Mouse (Mus musculus): ENCODE data around the gene Oaz3.
A peak's percentile ranks its signal among the peaks of the same experiment; 100 is the strongest.

Gene Oaz3

DNA sequence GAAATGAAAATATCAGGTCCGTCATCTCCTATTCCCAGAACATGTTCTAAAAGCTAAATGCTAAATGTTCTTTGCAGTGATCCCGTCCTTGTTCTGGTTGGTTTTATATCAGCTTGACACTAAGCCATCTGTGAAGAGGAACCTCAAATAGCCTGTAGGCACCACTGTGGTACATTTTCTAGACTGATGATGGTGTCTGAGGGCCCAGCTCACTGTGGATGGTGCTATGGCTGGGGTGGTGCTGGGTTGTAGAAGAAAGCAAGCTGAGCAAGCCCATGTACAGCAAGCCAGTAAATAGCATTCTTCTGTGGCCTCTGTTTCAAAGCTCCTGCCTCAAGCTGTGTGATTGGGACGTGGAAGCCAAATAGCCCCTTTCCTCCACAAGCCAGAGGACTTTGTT, 13.3 kb upstream of the Oaz3 start:
- DNase-seq (ENCODE audit: low spot score in 2 of 2): no peak

DNA sequence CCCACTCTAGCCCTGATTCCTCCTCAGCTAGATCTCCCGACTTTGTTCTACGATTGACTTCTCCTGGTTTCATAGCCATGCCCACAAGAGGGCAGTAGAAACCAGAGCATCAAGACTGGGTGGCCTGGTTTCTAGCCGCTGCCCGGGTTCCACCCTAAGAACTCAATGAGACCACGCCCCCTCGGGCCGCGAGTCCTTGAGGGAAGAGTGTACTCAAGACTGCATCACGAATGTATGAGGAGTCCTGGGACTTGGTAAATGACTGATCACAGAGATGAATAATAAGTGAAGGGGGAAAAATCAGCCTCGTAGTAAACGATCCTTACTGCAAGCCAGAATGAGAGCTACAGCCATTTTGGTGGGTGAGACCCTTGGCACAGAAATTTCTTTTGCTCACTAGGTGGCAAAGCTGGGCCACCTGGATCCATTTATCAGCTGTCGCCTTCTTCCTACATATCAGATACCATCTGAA, 12.8 kb upstream of the Oaz3 start:
- peak; percentile 67 to 79 for DNase-seq (ENCODE audit: low spot score in 2 of 2)

DNA sequence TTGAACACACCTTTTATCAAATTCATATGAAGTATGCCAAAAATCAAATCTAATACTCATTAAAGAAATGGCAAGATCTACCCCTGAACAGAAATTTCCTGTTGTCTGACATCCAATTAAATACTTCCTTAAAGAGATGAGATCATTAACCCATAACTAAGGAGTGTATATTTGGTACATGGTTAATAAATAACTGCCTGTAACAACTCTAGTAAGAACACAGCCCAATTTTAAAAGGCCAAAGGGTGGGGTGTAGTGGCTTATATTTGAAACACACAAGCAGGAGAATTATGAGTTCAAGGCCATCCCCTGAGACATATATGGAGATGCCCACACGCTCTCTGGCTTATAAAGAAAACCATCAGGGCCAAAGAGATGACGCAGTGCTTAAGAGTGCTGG, 5.7 kb upstream of the Oaz3 start:
- DNase-seq (ENCODE audit: low spot score in 2 of 2): no peak

DNA sequence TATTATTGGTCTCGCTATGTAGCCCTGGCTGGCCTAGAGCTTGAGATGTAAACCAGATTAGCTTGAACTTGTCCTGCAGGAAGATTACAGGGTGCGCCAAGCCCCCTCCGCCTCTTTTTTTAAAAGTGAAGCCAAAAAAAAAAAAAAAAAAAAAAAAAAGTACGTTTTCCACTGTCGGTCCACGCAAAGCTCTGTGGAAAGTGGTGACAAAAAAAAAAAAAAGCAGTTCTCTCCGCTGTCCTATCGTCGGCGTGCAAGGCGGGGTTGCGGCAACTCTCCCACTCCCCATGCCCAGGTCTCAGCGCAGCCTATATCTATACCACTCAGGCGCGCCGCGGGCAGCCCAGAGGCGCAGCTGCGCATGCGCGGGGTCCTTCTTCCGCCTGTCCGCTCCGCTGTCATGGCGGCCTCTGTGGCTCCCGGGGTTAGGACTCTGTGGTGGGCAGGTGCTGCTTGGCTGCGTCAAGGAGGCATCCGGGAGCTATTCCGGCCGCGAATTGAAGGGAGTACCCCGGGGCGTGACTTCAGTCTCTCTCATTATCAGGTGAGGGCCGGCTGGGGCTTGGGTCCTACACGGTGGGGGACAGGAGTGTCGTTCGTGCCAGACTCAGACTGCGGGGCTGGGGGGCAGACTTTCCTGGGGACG, 641 bp downstream of the Oaz3 start, which contains the start of gene Mrpl9:
TSS of gene Mrpl9 (plus strand) at position 368 of the 646 bp plus-strand sequence.
- peak; percentile 89 to 92 for DNase-seq (ENCODE audit: low spot score in 2 of 2)

DNA sequence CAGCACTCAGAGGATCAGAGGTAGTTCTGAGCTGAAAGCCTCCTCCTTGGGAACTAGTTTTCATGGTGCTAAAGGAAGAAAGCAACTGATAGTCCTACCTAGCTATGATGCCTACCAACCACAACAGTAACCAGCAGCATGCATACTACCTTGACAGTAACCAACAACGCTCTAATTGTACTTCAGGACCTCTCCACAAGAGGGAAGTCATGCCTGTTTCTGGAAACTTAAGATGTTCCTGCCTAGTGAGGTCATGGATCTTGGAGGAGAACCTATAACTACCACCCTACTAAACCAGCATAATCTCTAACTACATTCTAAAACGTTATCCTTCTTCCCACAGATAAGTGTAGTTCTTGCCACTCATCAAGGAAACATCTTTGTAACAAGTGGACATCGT, 2.5 kb downstream of the Oaz3 start:
- DNase-seq (ENCODE audit: low spot score in 2 of 2): no peak

DNA sequence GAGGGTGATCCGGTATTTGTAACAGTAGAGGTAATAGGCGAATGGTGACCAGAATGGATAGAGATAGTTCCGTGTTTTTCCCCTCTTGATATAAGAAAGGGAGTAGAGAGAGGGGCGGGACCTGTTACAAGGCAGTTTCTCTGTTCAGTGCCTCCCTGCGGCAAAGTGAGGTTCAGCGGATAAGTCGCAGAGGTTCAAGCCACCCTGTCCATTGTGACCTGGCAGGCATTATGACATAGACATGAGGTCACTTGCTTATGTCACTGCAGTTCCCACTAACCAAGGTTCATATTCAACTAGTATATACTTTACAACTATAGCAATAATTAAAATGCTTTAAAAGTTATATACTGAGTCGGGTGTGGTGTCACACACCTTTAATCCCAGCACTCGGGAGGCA, 7.3 kb downstream of the Oaz3 start:
- DNase-seq (ENCODE audit: low spot score in 2 of 2): no peak

DNA sequence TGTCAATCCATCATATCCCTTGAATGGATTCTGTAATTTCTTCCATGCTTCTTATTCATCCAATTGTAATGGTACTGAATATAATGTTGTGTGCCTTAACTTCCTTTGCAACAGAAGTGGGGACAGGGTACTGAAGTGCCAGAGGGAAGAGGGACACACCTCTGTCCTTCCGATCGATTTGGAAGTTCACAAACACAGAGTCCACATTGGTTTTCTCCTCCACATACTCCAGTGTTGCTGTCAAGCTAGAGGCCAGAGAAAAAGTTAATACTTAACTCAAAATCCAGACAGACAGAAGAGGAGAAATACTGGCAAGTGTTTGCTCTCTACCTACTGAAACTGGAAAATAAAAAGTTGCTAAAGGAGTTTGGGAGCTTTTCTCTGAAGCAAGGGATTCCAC, 9.4 kb downstream of the Oaz3 start:
- DNase-seq (ENCODE audit: low spot score in 2 of 2): no peak

DNA sequence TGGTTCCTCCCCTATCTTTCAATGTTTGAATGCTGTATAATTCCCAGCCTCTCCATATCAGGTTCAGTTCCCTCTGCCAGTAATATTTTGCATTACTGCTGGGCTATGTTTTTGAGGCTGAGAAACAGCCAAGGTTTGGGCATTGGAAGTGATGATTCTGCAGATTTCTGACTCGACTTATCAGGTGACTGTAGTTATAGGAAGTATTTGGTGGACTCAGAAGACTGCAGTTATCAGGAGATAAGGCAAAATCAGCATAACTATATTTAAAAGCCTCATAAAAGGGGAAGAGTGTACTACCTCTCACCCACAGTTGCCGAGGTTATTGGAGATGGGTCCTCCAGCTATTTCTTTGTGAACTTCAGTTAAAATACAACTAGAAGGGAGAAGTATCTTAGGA, 12.7 kb downstream of the Oaz3 start:
- DNase-seq (ENCODE audit: low spot score in 2 of 2): no peak

DNA sequence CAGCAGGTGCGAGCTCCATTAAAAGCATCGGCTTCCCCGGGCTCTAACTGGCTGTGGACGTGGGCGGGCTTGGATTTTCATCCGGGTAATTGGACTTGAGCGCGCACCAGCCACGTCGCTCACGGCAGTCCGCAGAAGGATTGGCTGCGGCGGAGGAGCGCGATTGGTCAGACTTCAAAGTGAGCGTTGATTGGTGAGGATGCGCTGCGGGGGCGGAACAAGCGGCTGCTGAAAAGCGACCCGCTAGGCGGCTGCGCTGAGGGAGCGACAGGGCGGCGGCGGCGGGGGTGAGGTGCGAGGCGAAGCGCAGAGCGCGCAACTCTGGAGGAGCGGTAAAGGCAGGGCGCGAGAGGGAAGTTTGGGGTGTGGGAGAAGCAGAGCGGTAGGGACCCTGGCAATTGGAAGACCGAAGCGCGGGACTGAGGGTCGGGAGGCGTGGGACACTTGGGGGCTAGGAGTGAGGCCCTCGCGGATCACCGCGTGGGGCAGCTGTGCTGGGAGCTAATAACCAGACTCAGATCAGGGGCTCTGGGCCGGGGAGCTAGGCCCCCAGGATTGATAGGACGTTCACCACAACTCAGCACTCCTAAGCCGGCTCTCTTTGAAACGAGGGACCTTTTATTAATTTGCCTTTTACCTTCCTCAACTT, 30.6 kb downstream of the Oaz3 start, which contains the start of gene Tdrkh:
TSS of gene Tdrkh (plus strand) at position 243 of the 649 bp plus-strand sequence.
- DNase-seq (ENCODE audit: low spot score in 2 of 2): peak; percentile 83 to 93

DNA sequence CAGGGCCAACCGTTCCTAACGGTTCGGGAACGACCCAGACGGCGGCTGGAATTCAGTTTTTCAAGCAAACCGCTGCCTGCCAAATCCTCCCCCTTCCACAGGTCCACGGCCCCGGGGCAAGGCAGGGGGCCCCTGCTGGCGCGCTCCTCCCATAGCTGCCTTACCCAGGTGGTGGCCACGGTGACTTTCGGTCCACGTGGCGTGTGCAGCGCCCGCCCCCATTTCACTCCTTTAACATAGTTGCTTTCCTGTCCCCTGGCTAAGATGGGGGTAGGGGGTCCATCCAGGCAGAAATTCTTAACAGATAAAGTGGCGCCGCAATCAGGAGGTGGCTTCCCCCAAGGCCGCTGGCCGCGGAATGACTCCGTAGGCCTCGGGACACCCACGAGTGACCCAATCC, 31.2 kb downstream of the Oaz3 start:
- DNase-seq (ENCODE audit: low spot score in 2 of 2): no peak

DNA sequence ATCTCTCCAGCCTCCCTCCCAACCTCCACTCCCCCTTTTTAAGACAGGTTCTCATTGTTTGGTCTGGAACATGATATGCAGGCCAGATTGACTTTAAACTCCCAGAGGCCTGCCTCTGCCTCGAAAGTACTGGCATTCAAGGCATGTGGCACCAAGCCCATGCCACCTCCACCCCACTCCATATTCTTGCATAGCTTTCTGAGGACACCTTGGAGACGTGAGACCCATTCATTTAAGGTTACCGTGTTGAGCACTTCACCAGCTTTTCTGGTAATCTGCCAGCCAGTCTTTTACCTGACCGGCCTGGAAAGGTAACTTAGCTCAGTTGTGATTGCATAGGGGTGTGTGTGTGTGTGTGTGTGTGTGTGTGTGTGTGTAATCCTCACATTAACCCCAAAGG, 38.2 kb downstream of the Oaz3 start:
- no peak for DNase-seq (ENCODE audit: low spot score in 2 of 2)

DNA sequence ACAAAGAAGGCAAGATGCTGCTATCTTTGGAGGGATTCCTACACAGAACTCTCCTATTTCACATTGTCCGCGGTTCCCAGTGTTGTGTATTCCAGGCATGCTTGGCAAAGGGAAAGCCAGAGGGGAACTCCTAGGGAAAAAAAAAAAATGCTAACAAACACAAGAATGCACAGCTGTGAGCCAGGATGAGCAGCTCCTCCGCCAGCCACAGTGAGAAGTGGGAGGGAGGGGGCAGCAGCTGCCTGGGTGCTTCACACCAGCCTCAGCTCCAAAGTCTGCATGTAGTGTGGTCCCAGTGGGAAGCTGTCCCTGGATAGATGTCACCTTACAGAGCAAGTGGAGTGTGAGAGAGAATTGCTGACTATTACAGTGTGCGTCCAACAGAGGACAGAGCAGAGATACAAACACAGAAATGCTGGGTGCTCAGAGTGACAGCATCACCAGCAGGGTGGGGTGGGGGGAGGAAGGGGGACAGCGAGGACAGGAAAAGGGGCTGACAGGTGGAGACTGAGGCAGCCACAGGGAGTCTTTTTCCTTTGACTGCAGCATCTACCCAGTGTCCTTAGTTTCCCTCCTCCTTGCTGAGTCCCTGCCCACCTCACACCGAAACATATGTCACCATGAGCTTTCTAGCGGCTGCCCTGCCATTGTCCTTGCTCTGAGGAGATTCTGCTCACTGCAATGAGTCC, 39.2 kb downstream of the Oaz3 start:
- no peak for DNase-seq (ENCODE audit: low spot score in 2 of 2)

DNA sequence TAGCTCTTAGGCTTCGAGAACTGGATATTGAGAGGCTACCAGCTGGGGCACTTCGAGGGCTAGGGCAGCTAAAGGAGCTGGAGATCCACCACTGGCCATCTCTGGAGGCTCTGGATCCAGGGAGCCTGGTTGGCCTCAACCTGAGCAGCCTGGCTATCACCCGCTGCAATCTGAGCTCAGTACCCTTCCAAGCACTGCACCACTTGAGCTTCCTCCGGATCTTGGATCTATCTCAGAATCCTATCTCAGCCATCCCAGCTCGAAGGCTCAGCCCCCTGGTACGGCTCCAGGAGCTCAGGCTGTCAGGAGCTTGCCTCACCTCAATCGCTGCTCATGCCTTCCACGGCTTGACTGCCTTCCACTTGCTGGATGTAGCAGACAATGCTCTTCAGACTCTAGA, 41.3 kb downstream of the Oaz3 start:
- no peak for DNase-seq (ENCODE audit: low spot score in 2 of 2)

DNA sequence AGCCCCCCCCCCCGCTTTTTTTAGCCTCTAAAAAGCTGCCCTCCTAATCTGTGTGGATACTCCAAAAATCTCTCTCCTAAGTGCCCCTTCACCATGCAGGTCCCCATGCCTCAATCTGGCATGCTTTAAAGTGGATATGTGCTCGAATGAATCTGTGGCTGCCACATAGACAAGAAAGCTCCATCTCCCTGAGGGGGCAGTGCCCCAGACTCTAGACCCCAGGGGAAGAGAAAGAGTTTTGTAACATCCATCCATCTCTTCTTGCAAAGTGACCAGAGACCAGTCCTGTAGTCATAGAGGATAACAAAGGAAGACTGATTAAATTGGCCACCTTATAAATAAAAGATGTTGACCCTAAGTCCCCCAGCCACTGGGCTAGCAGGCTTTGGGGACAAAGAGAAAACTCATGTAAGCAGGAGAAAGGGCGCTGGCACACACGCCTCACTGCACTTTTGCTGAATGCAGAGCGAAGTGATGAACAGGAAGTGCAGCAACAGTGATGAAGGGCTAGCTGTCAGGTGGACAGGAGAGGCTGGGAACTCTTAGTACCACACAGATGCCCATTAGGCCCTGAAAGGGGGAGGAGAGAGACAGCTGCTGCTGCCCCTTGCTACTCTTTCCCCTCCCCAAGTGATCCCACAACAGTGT, 43.9 kb downstream of the Oaz3 start:
- DNase-seq (ENCODE audit: low spot score in 2 of 2): no peak

DNA sequence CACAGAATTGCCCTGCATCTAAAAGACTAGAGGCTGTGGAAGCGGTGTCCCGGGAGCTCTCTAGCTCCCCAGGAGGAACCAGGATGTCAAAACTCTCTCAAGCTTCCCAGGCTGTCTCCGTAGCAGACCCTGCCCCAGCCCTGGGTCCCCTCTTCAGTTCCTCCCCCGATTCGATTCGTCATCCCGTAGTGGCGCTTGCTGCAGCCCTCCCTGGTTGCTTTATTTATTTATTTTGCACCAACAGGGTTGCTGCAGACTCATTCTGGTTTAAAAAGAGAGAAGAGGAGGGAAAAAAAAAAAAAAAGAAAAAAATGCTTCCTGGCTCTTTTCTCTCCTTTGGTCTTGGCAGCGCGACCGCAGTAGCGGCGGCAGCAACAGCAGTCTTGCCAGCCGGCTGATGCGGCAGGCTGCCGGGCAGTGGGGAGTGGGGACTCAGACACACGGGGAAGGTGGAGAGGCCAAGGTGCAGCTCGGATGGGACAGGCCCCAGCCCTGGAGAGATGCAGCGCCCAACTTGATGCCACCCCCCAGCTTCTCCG, 44.7 kb downstream of the Oaz3 start:
- no peak for DNase-seq (ENCODE audit: low spot score in 2 of 2)

DNA sequence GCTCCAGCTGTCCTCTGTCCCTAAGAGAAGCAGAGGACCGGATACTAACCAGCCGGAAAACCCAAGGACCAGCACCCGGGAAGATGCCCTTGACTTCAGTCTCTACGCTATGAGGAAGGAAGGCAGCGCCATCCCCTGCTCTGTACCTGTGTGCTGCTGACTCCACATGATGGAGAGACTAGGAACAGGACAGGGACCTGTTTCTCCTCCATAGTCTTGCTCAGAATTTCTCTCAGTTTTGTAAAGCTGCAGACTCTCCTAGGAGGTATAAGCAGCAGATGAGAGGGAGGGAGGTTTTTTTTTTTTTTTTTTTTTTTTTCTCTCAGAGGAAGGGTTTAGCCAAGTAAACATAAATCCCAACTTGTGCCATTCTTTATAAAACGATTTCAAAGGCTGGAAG, 45.5 kb downstream of the Oaz3 start, which contains the start of gene Lingo4:
TSS of gene Lingo4 (plus strand) at position 301 of the 400 bp plus-strand sequence.
- DNase-seq (ENCODE audit: low spot score in 2 of 2): no peak

DNA sequence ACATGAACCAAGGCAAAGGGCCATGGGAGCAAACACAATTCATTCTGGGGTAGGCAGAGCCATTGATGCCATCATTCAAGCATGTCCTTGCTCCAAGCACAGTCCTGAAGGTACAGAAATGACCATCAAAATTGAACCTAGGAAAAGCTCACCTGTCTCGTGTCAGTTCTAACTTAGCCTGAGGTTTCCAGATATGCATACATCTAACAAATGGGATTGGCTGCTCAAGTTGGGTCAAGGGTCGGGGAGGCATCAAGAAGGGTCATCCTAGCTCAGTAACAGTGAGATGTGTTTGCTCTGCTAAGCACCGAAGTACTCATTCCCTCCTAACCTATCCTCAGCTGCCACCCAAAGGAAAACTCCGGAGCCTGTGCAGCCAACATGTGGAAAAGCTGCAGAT, 46.9 kb downstream of the Oaz3 start:
- no peak for DNase-seq (ENCODE audit: low spot score in 2 of 2)

DNA sequence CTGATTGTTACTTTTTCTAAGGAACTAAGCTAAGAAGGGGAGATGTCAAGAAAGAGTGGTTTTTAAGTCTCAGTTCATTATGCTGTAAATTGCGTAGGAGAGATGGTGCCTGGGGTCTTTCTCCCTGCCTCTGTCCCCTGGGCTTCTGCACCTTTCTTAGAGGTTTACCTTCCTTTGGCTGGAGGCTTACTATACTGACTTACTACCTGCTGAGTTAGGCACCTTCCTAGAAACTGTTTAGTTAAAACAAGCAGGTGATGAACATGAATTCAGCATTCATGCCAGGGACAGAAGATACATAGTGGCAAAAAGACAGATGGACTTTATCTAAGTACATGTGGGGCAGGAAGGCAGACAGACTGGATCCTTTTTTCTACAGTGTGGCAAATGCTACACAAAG, 47.4 kb downstream of the Oaz3 start:
- no peak for DNase-seq (ENCODE audit: low spot score in 2 of 2)

DNA sequence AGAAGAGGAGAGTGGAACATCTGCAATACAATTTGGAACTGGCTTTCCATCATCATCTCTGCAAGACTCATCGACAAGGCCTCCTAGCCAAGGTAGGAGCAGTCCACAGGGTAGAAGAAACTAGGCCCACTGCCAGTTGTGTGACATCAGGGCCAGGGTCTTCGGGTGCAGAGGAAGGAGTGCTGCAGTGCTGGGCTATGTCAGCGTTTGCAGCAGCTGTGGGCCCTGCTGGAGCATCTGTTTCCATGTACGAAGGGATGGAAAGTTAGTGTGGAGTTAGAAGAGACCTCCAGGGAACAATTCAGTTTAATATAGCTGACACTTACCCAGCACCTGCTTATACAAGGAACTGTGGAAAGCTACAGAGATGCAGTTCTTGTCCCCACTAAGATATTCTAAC, 50.7 kb downstream of the Oaz3 start:
- DNase-seq (ENCODE audit: low spot score in 2 of 2): no peak

DNA sequence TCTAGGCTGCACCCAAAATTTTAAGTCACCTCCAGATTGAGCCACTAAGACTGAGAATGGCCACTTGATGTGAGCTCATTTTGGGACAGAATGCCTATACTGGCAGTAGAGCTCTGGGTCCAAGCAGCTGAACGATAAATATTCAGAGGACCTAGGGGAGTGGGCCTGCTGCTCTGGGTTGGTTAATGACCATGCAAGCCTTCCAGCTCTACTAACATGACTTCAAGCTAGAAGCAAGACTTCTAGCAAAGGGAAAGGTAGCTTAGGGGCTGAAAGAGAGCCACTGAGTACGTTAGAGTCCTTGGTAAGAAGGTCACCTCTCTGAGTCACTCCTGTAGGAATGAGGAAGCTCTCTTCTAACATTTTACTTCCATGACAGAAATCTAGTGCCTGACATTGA, 51.6 kb downstream of the Oaz3 start:
- no peak for DNase-seq (ENCODE audit: low spot score in 2 of 2)

DNA sequence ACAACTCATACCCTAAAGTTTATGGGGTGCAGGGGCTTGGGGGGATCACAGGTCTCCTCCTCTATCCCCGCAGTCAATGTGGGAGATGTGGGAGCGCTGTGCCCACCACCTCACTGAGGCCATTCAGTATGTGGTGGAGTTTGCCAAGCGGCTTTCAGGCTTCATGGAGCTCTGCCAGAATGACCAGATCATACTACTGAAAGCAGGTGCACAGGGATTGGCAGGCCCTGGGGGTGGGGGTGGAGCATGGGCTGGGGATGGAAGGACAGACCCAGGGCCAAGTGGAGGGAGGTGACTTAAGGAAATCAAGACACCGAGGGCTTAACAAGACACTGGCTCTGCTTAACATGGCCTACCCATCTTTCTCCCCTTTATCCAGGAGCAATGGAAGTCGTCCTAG, 52.7 kb downstream of the Oaz3 start:
- no peak for DNase-seq (ENCODE audit: low spot score in 2 of 2)

DNA sequence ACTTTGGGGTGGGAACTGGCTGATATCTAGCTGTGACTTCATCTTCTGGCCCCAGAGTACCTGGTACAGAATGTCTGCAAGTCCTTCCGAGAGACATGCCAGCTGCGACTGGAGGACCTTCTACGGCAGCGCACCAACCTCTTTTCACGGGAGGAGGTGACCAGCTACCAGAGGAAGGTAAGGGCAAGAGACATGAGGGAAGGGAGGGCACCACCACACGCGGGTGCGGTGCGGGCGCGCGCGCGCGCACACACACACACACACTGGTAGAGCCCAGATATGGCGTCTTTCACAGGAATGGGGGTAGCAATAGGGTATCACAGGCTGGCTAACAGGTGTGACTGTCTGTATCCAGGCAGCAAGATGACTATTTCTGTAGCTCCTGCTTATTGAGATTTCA, 54.3 kb downstream of the Oaz3 start:
- DNase-seq (ENCODE audit: low spot score in 2 of 2): no peak
